Mouse (Mus musculus) MEL (cell line): Measurements from ENCODE around the gene Senp3.

Experiments used
- CHD1 ChIP-seq: IDR thresholded peaks from 2 replicates; pipeline ENCODE4 v1.6.1; 2012; ENCODE audit warnings: low read depth, mild to moderate bottlenecking, inconsistent platforms, low read length, improper control_type of control experiment
- CTCF ChIP-seq, 3 experiments: IDR thresholded peaks in 2 of 3; conservative IDR thresholded peaks in 1 of 3; 2 replicates each; pipeline ENCODE4 v1.5.1; 2011 to 2012; ENCODE audit warnings: low read length in 3 of 3, low read depth in 2 of 3, mild to moderate bottlenecking in 2 of 3, improper control_type of control experiment in 1 of 3, inconsistent platforms in 1 of 3, mixed read lengths in 1 of 3, moderate library complexity in 1 of 3; ENCODE audit not compliant: control insufficient read depth in 1 of 3, insufficient read depth in 1 of 3, poor library complexity in 1 of 3, severe bottlenecking in 1 of 3
- E2F4 ChIP-seq: IDR thresholded peaks from 2 replicates; pipeline ENCODE4 v1.6.1; 2011; ENCODE audit warnings: low read depth, low read length, improper control_type of control experiment, borderline replicate concordance
- ELF1 ChIP-seq: IDR thresholded peaks from 2 replicates; pipeline ENCODE4 v1.6.1; 2014; ENCODE audit warnings: low read depth, mild to moderate bottlenecking, inconsistent platforms, low read length, improper control_type of control experiment, moderate library complexity
- MAX ChIP-seq: IDR thresholded peaks from 2 replicates; pipeline ENCODE4 v1.6.1; 2011; ENCODE audit warnings: low read length, improper control_type of control experiment
- MXI1 ChIP-seq: IDR thresholded peaks from 2 replicates; pipeline ENCODE4 v1.6.1; 2011; ENCODE audit warnings: mild to moderate bottlenecking, low read depth, low read length, improper control_type of control experiment
- POLR2A ChIP-seq, 2 experiments: IDR thresholded peaks; 2 replicates each; pipeline ENCODE4 v1.6.1; 2011 to 2012; ENCODE audit warnings: low read length in 2 of 2, mild to moderate bottlenecking in 2 of 2, control low read depth in 1 of 2, improper control_type of control experiment in 1 of 2, low read depth in 1 of 2, moderate library complexity in 1 of 2; ENCODE audit not compliant: control insufficient read depth in 1 of 2, insufficient read depth in 1 of 2, poor library complexity in 1 of 2
- POLR2AphosphoS5 ChIP-seq: IDR thresholded peaks from 2 replicates; pipeline ENCODE4 v1.6.1; 2012; ENCODE audit warnings: low read depth, borderline replicate concordance, mild to moderate bottlenecking, inconsistent platforms, low read length, moderate library complexity, mixed read lengths
- SMC3 ChIP-seq: IDR thresholded peaks from 2 replicates; pipeline ENCODE4 v1.6.1; 2011; ENCODE audit warnings: low read depth, low read length, improper control_type of control experiment
- ZC3H11A ChIP-seq: IDR thresholded peaks from 2 replicates; pipeline ENCODE4 v1.6.1; 2012; ENCODE audit warnings: low read depth, mild to moderate bottlenecking, inconsistent platforms, low read length, improper control_type of control experiment
- ZNF384 ChIP-seq: IDR thresholded peaks from 2 replicates; pipeline ENCODE4 v1.6.1; 2012; ENCODE audit warnings: low read depth, mild to moderate bottlenecking, inconsistent platforms, low read length, improper control_type of control experiment

GRCm38 (mm10) chr11:69712954-69713672, 31.2 kb upstream of the Senp3 start:
- no peak for TF ChIP-seq ZNF384
- TF ChIP-seq E2F4: no peak
- no peak for TF ChIP-seq ZC3H11A
- TF ChIP-seq ELF1: no peak
- no peak for TF ChIP-seq CTCF (IDR thresholded peaks at IDR 0.05 in 2 of 3, conservative IDR thresholded peaks at IDR 0.05 in 1 of 3; ENCODE audit: control insufficient read depth in 1 of 3, insufficient read depth in 1 of 3, low read depth in 2 of 3, low read length in 3 of 3, poor library complexity in 1 of 3, severe bottlenecking in 1 of 3)
- no peak for TF ChIP-seq POLR2A (IDR thresholded peaks at IDR 0.05; ENCODE audit: control insufficient read depth in 1 of 2, insufficient read depth in 1 of 2, low read depth in 1 of 2, low read length in 2 of 2, poor library complexity in 1 of 2)
- no peak for TF ChIP-seq POLR2AphosphoS5
- TF ChIP-seq MAX: no peak
- no peak for TF ChIP-seq SMC3
- no peak for TF ChIP-seq CHD1
- TF ChIP-seq MXI1: no peak
